Mouse (Mus musculus): ENCODE data around the gene Ip6k3.

DNA sequence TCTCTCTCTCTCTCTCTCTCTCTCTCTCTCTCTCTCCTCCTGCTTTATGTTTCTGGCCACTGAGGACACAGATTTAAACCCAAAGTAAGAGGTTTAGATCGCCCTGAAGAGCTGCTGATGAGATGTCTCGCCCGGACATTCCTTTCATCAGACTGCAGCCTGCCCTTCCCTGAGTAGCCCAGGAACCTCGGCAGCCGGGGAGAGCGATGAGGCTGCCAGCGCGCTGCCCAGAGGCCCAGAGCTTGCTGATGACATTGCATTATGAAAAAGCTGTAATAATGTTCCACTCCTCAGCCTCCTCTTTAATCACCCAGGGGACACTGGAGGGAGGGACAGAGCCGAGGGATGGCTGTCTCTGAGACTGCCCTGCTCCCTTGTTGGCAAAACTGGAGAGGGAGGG, 27.3 kb downstream of the Ip6k3 start:
- TF ChIP-seq RCOR1 (conservative IDR thresholded peaks at IDR 0.05; ENCODE audit: low read depth, low read length) (no peak), ELF1 (IDR thresholded peaks at IDR 0.05; ENCODE audit: low read depth, low read length) (no peak), POLR2A (IDR thresholded peaks at IDR 0.05; ENCODE audit: low read depth, low read length) (no peak), GABPA (IDR thresholded peaks at IDR 0.05; ENCODE audit: insufficient replicate concordance, low read depth, low read length) (no peak), CTCF (conservative IDR thresholded peaks at IDR 0.05 in 1 of 2, IDR thresholded peaks at IDR 0.05 in 1 of 2; ENCODE audit: low read depth in 2 of 2, low read length in 2 of 2) (no peak), PAX5 (IDR thresholded peaks at IDR 0.05; ENCODE audit: low read length) (no peak), SIN3A (IDR thresholded peaks at IDR 0.05; ENCODE audit: low read length) (no peak), USF1 (IDR thresholded peaks at IDR 0.05; ENCODE audit: low read depth, low read length) (no peak), ZC3H11A (IDR thresholded peaks at IDR 0.05; ENCODE audit: low read depth, low read length) (no peak), EP300 (IDR thresholded peaks at IDR 0.05; ENCODE audit: low read length) (no peak), MAZ (IDR thresholded peaks at IDR 0.05; ENCODE audit: low read depth, low read length) (no peak), TCF12 (IDR thresholded peaks at IDR 0.05; ENCODE audit: low read depth, low read length) (no peak), JUN (IDR thresholded peaks at IDR 0.05; ENCODE audit: insufficient read depth, low read depth, low read length) (no peak), MYC (IDR thresholded peaks at IDR 0.05; ENCODE audit: low read depth, low read length) (no peak)
